Mouse (Mus musculus): ENCODE results near the gene Fam196a.

DNA sequence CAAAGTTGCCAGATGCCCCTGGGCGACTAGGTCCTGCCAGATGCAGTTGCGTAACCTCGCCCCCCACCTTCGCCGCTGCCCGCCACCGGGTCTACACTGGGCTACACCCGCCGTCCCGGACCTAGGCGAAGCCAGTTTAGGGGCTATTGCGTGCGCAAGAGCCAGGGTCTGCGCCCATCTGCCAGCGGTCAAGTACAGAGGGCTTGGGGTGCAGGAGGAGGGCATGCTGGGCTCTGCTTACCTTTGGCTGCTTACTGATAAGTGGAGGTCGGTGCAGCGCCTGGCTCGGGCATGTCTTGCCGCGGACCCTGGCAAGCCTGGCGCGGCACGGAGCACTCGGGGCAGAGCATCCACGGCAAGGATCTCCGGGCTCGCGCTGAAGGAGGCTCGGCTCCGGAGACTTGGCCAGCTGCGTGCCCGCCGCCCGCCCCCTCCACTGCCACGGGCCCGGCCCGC is 731 bp downstream of the Fam196a start:
- TF ChIP-seq POLR2A (IDR thresholded peaks at IDR 0.05; ENCODE audit: insufficient read depth, low read depth, low read length) (no peak), CTCF (IDR thresholded peaks at IDR 0.05) (no peak), EP300 (IDR thresholded peaks at IDR 0.05; ENCODE audit: insufficient read depth, low read depth, low read length) (no peak)
